Mouse (Mus musculus) heart, embryonic 14.5 days (tissue): ENCODE measurements at regions not wholly inside any gene's neighbourhood (a gene's known extent, or its start where the extent isn't known, plus 50 kb on each side); places are given as distances from the start of the nearest gene placed in this dataset.

ENCODE experiments used
- ATAC-seq: fragments of 200-750 bp; cut with Nextera tagmentation; 2 replicates; pipeline ENCODE4 v1.8.0; 2017; ENCODE audit warnings: low read depth, moderate TSS enrichment; ENCODE audit not compliant: insufficient number of reproducible peaks, insufficient read depth, low FRiP score
- H3K27ac ChIP-seq, 2 experiments: fragments of 200-500 bp in 1 of 2; fragments of 300-500 bp in 1 of 2; sonication (generic) in 1 of 2; replicated peaks in 1 of 2; 2 replicates each; pipeline ENCODE4 v1.5.1; 2012 to 2014; ENCODE audit warnings: low read depth in 2 of 2, low read length in 2 of 2, control low read depth in 1 of 2, mild to moderate bottlenecking in 1 of 2, mixed read lengths in 1 of 2; ENCODE audit not compliant: control insufficient read depth in 1 of 2, insufficient read depth in 1 of 2
- H3K27me3 ChIP-seq: fragments of 300-500 bp; sonication (generic); 2 replicates; pipeline ENCODE4 v1.6.1; 2014; ENCODE audit warnings: mild to moderate bottlenecking, low read length, control low read depth; ENCODE audit not compliant: control insufficient read depth, insufficient read depth
- H3K36me3 ChIP-seq: fragments of 300-500 bp; sonication (generic); 2 replicates; pipeline ENCODE4 v1.6.1; 2014; ENCODE audit warnings: mild to moderate bottlenecking, control low read depth, low read length, mixed read lengths; ENCODE audit not compliant: control insufficient read depth, insufficient read depth
- H3K4me1 ChIP-seq, 2 experiments: fragments of 200-500 bp in 1 of 2; fragments of 300-500 bp in 1 of 2; sonication (generic) in 1 of 2; 2 replicates each; pipeline ENCODE4 v1.6.1; 2012 to 2014; ENCODE audit warnings: low read length in 2 of 2, control low read depth in 1 of 2, mixed read lengths in 1 of 2; ENCODE audit not compliant: control insufficient read depth in 2 of 2, insufficient read depth in 2 of 2
- H3K4me2 ChIP-seq: fragments of 300-500 bp; sonication (generic); 2 replicates; pipeline ENCODE4 v1.6.1; 2014; ENCODE audit warnings: mild to moderate bottlenecking, low read length
- H3K4me3 ChIP-seq, 2 experiments: fragments of 200-500 bp in 1 of 2; fragments of 300-500 bp in 1 of 2; sonication (generic) in 1 of 2; 2 replicates each; pipeline ENCODE4 v1.5.1; 2012 to 2014; ENCODE audit warnings: low read length in 2 of 2, mild to moderate bottlenecking in 2 of 2, control low read depth in 1 of 2, low read depth in 1 of 2, moderate library complexity in 1 of 2; ENCODE audit not compliant: control insufficient read depth in 1 of 2, insufficient read depth in 1 of 2
- H3K9ac ChIP-seq: fragments of 300-500 bp; sonication (generic); 2 replicates; pipeline ENCODE4 v1.6.1; 2014; ENCODE audit warnings: mild to moderate bottlenecking, low read length
- H3K9me3 ChIP-seq: fragments of 300-500 bp; sonication (generic); 2 replicates; pipeline ENCODE4 v1.6.1; 2016; ENCODE audit warnings: low read length, control low read depth; ENCODE audit not compliant: control insufficient read depth
- WGBS: fragments of 180-500 bp; shearing (Covaris S2); extraction: QIAGEN DNeasy Blood & Tissue Kit; methylation state at CpG from one replicate; pipeline ENCODE4 v1.1.7; 2014; 5-methylcytosine and 5-hydroxymethylcytosine counted together

- WGBS, result 78% methylated on average over 7 of the region's 7 CpGs
- Histone ChIP-seq H3K4me1 (no peaks in the 10 kb centered on the region), H3K27ac (no peak overlapping the region), H3K4me3 (no peak overlapping the region), H3K4me2 (no peak overlapping the region), H3K9ac (no peak overlapping the region), H3K9me3 (peaks cover 4% of the 10 kb centered on the region; the same call in 1 of the 2 replicates), H3K27me3 (0 out of 2 replicates have a peak, but pooled peaks cover 3% of the 10 kb centered on the region), H3K36me3 (no peaks in the 10 kb centered on the region)
- ATAC-seq, result no peak
These were observed 270.8 kb upstream of the Npvf start for GRCm38 (mm10) chr6:50924998-50925397.

GRCm38 (mm10) chr6:50926313-50926712 is 272.1 kb upstream of the Npvf start:
- Histone ChIP-seq H3K27me3 (0 out of 2 replicates have a peak, but pooled peaks cover 3% of the 10 kb centered on the region), H3K9me3 (peaks cover 4% of the 10 kb centered on the region; the same call in 1 of the 2 replicates), H3K9ac (no peak overlapping the region), H3K4me3 (no peak overlapping the region), H3K4me1 (no peaks in the 10 kb centered on the region), H3K36me3 (no peaks in the 10 kb centered on the region), H3K27ac (no peak overlapping the region), H3K4me2 (no peak overlapping the region)
- ATAC-seq, result no peak
- 70% methylated on average over 1 of the region's 1 CpGs for WGBS

- Histone ChIP-seq H3K27ac (no peak overlapping the region), H3K4me1 (no peaks in the 10 kb centered on the region), H3K27me3 (0 out of 2 replicates have a peak, but pooled peaks cover 3% of the 10 kb centered on the region), H3K4me2 (no peak overlapping the region), H3K4me3 (no peak overlapping the region), H3K9me3 (peaks cover 4% of the 10 kb centered on the region; the same call in 1 of the 2 replicates), H3K9ac (no peak overlapping the region), H3K36me3 (no peaks in the 10 kb centered on the region)
- ATAC-seq, result no peak
- 71% methylated on average over 9 of the region's 9 CpGs for WGBS
These were observed 275.3 kb upstream of the Npvf start for GRCm38 (mm10) chr6:50929503-50929902.

GRCm38 (mm10) chr6:50933510-50933909 is 279.3 kb upstream of the Npvf start:
- Histone ChIP-seq H3K4me3 (no peak overlapping the region), H3K27ac (no peak overlapping the region), H3K4me2 (no peak overlapping the region), H3K36me3 (no peaks in the 10 kb centered on the region), H3K9me3 (no peaks in the 10 kb centered on the region), H3K9ac (no peak overlapping the region), H3K4me1 (no peaks in the 10 kb centered on the region), H3K27me3 (0 out of 2 replicates have a peak, but pooled peaks cover 3% of the 10 kb centered on the region)
- no peak for ATAC-seq
- WGBS, result 88% methylated on average over 6 of the region's 6 CpGs

GRCm38 (mm10) chr6:50934245-50934644 is 280.0 kb upstream of the Npvf start:
- H3K4me2 ChIP-seq, result no peak overlapping the region

GRCm38 (mm10) chr6:50936306-50936705 is 282.1 kb upstream of the Npvf start:
- no peaks in the 10 kb centered on the region for H3K27me3 ChIP-seq
- no peak overlapping the region for H3K4me2 ChIP-seq
- peaks cover 0 to 2% of the 10 kb centered on the region in 2 experiments; a peak in 1 of 4 replicates for H3K4me1 ChIP-seq
- no peaks in the 10 kb centered on the region for H3K36me3 ChIP-seq
- ATAC-seq, result no peak
- H3K27ac ChIP-seq, result 0 out of 4 replicates have a peak overlapping the region, but pooled peaks of 1 of the 2 experiments have one; percentile 16
- H3K9me3 ChIP-seq, result no peaks in the 10 kb centered on the region
- no peak overlapping the region for H3K4me3 ChIP-seq
- 83% methylated on average over 8 of the region's 8 CpGs for WGBS
- no peak overlapping the region for H3K9ac ChIP-seq

More at GRCm38 (mm10) chr6:50934245-50934644, 280.0 kb upstream of the Npvf start:
- no peak for ATAC-seq
- Histone ChIP-seq H3K9ac (no peak overlapping the region), H3K36me3 (no peaks in the 10 kb centered on the region), H3K4me1 (no peaks in the 10 kb centered on the region), H3K27ac (no peak overlapping the region), H3K27me3 (0 out of 2 replicates have a peak, but pooled peaks cover 2% of the 10 kb centered on the region), H3K9me3 (no peaks in the 10 kb centered on the region), H3K4me3 (no peak overlapping the region)
- 79% methylated on average over 10 of the region's 10 CpGs for WGBS

- Histone ChIP-seq H3K27ac (no peak overlapping the region; a peak in 1 of 4 replicates), H3K4me3 (no peak overlapping the region), H3K9me3 (no peaks in the 10 kb centered on the region), H3K4me2 (no peak overlapping the region), H3K4me1 (peaks cover 7% of the 10 kb centered on the region in 2 experiments), H3K36me3 (no peaks in the 10 kb centered on the region), H3K9ac (no peak overlapping the region), H3K27me3 (no peaks in the 10 kb centered on the region)
- 28% methylated on average over 9 of the region's 9 CpGs for WGBS
- no peak for ATAC-seq
These were observed 282.9 kb upstream of the Npvf start for GRCm38 (mm10) chr6:50937094-50937493.

- peaks cover 9% of the 10 kb centered on the region in 2 experiments for H3K4me1 ChIP-seq
- H3K27me3 ChIP-seq, result no peaks in the 10 kb centered on the region
- H3K4me3 ChIP-seq, result no peak overlapping the region
- H3K9ac ChIP-seq, result no peak overlapping the region
- H3K9me3 ChIP-seq, result no peaks in the 10 kb centered on the region
- WGBS, result 32% methylated on average over 7 of the region's 7 CpGs
- no peaks in the 10 kb centered on the region for H3K36me3 ChIP-seq
- no peak for ATAC-seq
- no peak overlapping the region for H3K27ac ChIP-seq
- H3K4me2 ChIP-seq, result no peak overlapping the region
These were observed 284.6 kb upstream of the Npvf start for GRCm38 (mm10) chr6:50938879-50939278.
